Mouse (Mus musculus) Muller cell, postnatal 12 days (primary cell): Measurements from ENCODE around the gene Izumo1.

Experiments
- DNase-seq: peaks from one replicate; pipeline ENCODE4 v3.0.0-alpha.2; 2015; ENCODE audit errors: inconsistent ontology term

Gene Izumo1

GRCm38 (mm10) chr7:45621443-45621842 lies at the start of gene Izumo1:
Izumo1 (plus strand) TSS chr7:45621811.
- no peak for DNase-seq

DNA sequence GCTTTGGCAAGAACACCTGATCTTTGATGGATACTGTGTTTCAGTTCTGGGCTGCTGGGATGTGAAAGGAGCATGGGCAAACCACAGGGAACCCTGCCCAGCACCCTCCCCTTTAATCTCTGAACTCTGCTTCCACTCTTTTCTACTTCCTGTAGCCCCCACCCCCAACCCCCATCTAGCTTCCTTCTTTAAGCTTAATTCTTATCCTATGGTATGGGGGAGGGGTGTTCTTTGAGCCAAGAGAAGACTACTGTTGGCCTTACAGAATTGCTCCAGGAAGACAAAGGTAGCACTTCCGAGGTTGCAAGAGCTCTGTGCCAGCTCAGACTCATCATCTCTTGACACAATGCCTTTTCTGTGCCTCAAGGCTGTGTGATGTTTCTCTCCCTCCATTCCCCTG lies 49.6 kb upstream of the Izumo1 start:
- no peak for DNase-seq

DNA sequence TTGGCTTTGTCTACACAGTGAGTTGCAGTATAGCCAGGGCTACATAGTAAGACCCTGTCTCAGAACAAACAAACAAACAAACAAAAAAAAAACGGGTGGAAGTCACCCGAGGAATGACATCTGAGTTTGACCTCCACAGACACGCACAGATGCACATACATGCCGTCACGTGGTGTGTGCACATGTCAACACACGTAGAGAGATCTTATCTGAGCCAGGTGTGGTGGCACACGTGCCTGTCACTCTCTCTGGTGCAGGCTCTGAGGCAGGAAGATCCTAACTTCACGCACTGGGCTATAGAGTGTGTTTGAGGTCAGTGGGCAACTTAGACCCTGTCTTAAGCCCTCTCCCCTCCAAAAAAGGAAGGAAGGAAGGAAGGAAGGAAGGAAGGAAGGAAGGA lies 47.7 kb upstream of the Izumo1 start:
- DNase-seq, result no peak

- no peak for DNase-seq
Measured at GRCm38 (mm10) chr7:45574472-45575379, 46.9 kb upstream of the Izumo1 start.

DNA sequence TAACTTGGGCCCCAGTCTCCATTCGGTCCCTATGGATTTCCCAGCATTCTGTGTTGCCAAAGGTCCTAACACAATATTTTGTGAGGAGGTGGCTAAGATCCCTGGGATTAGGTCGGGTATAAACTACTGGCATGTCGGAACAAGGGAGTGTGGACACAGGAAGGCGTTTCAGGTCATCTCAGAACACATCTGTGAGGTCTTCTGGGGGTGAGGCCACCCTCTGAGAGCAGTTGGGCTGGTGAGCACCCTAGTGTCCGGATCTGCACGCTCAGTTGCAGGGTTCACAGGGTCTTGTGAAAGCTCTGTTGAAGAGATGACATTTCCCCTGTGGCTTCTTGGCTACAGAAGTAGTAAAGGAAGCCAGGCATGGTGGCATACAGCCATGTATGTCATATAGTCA lies 35.7 kb upstream of the Izumo1 start:
- DNase-seq, result no peak

GRCm38 (mm10) chr7:45587631-45588592 lies 33.7 kb upstream of the Izumo1 start:
- DNase-seq, result no peak

DNA sequence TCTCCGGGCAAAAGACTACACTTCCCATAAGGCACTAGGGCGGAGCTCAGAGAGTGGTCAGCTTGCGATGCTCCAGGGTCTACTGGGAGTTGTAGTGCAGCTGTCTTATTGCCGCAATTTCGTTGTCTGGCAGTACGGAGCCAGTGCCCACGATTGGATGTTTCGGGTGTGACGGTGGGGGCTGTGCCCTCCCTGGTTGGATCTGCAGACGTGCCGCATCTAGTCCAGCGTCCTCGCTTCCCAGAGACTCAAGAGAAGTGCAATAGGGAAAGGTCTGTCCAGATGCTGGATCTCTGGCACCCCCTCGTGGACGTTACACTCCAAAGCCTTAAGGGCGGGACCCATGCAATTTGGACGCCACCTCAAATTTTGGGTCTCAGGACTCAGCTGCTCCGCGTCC lies 32.4 kb upstream of the Izumo1 start:
- DNase-seq, result peak; percentile 98

- no peak for DNase-seq
Measured at GRCm38 (mm10) chr7:45589898-45590297, 31.7 kb upstream of the Izumo1 start.

DNA sequence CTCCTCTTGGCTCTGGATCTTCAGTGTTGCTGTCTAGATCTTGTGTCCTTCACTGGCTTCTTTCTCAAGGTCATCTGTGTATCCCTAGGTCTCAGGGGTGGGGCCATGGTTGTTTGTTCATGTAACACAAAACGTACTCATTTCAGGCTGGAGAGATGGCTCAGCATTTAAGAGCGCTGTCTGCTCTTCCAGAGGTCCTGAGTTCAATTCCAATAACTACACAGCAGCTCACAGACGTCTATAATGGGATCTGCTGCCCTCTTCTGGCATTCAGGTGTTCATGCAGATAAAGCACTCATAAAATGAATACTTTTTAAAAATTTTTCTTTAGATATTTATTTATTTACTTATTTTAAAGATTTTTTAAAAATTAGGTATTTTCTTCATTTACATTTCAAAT lies 30.7 kb upstream of the Izumo1 start:
- no peak for DNase-seq

DNA sequence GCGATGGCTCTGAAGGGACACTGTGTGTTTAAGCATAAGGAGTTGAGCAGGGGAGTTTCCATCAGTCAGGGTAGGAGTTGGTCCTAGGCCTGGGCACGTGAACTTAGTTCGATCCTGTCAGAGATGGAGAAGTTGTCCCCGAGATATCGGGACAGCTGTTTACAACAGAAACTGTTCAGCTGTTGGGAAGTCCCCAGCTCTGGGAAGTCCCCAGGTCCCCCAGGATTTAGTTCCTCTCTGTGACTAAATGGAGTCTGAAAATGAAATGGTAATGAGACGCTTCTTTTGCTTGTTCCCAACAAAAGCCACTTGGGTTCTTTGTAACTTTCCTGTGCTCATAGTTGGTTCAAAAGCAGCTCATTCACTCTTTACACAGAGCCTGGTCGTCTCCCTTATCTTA lies 29.7 kb upstream of the Izumo1 start:
- no peak for DNase-seq

DNA sequence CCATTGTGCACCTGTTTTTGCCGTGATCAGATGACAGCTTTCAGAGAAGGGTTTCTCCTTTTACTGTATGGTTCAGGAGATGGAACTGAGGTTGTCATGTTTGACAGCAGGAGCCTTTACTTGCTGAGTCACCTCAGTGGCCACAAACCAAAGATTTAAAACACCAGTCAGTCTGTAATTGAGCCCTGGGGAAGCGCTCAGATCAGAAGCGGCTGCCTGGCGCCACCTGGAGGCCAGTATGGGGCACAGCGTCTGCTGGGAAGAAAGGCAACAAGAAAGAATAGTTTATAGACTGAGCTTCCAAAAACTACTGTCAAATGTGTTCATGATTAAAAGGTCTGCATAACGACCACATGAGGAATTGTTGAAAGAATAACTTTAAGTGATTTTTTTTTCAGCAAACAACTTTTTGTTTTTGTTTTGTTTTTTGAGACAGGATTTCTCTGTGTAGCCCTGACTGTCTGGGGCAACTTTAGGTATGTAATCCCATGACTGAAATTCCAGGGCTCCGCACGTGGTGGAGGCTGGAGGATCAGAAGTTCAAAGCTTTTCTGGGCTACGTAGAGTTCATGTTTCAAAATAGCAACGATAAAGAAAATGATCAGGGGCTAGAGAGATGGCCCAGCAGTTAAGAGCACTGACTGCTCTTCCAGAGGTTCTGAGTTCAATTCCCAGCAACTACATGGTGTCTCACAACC lies 28.3 kb upstream of the Izumo1 start:
- peak; percentile 76 for DNase-seq

GRCm38 (mm10) chr7:45595176-45595575 lies 26.4 kb upstream of the Izumo1 start:
- no peak for DNase-seq

- no peak for DNase-seq
Measured at GRCm38 (mm10) chr7:45596107-45596506, 25.5 kb upstream of the Izumo1 start.

DNA sequence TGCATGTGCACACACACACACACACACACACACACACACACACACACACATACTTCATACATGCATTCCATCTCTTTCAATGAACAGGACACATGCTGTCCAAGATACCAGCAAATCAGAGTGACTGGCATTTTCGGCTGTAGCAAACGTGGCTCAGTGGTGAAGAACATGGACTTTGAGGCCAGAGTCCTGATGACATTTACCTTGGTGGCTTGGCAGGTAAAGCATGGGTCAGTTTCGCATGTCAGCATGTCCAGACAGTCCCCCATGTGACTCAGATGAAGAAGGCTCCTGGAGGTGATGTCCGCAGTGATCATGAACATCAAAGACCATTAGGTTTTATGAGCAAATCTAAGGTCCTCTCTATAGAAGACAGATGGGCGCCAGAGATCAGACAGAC lies 24.6 kb upstream of the Izumo1 start:
- no peak for DNase-seq

- DNase-seq, result no peak
Measured at GRCm38 (mm10) chr7:45597527-45597926, 24.1 kb upstream of the Izumo1 start.

GRCm38 (mm10) chr7:45598960-45599879 lies 22.4 kb upstream of the Izumo1 start:
- DNase-seq, result no peak

DNA sequence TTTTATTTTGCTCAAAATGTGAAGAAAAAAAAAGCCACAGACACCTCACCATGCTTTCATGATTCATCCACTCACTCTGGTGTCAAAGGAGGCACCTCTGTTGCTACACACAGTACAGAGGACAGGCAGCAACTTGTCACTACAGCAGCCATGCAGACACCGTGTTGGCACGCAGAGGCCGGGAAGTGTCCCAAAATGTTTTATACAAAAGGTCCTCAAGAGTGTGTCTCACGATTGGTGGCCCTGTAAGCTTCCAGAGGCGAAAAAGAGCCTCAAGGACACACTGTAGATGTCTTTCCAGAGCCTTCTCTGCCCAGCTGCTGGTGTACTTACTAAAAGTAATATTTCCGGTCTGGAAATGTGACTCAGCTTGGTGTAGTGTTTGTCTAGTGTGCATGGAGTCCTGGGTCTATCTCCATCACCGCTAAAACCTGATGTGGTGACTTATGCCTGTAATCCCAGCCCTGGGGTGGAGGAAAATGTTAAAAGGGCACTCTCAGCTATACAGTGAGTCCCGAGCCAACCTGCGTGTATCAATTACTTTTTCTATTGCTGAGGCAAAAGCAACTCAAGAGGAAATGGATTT lies 15.8 kb upstream of the Izumo1 start:
- DNase-seq, result no peak

GRCm38 (mm10) chr7:45609511-45609910 lies 12.1 kb upstream of the Izumo1 start:
- no peak for DNase-seq

DNA sequence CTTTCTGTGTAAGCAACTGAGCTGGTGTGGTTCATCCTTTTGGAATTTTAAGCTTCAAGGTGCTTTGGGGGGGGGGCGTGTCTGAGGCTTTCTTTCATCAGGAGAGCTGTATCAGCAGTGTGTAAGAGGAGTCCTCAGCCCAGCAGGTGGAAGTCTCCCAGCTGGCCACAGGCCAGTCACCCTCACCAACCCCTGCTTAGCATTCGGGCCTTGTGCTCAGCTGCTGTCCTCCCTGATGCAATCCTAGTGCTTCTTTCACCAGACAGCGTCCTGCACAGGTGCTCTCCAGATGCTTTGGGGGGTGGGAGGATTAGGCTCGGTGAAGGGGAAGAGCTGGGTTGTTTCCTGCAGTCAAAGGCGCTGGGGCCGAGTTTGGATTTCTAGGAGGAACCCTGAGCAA lies 5.3 kb upstream of the Izumo1 start:
- peak; percentile 23 for DNase-seq

DNA sequence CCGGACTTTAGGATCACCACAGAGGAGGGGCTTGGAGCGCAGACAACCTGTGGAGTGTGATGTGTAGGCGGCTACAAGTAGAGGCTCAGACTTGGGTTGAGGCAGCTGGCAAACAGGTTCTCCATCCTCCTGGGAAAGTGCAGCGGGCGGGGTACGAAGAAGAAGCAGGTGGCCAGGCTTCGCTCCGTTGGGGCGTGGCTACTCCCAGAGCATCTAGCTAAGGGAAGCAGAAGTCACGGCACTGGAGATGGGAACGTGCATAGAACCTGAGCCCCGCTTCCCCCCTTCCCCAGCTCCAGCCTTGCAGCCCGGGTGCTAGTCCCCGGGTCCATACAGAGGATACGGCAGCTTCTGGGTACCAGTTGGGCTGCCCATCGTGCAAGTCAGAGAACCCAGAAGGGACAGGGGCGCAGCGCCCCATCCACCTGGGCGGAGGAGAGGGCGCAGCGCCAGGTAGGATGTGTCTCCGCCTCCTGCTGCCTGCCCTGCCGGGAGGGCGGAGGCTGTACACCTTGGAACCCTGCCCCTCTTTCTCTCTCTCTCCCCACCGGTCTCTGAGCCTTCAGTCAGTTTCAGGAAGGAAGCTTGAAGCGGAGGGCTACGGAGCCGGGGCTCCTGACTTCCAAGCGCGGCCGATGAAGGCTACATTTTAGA lies 4.4 kb upstream of the Izumo1 start, which contains the start of gene Fut1:
TSS of gene Fut1 (plus strand) at position 248 of the 654 bp plus-strand sequence.
- DNase-seq, result no peak
